Mouse (Mus musculus) stomach, postnatal 0 days (tissue): ENCODE data around the gene Omd. TPM values are rescaled to one million over a fixed set of nuclear protein-coding genes. Genes with fewer than 3 reads are reported as not detected.

Experiments used
- ATAC-seq: fragments of 200-750 bp; cut with Nextera tagmentation; 2 replicates; pipeline ENCODE4 v1.8.0; 2017; ENCODE audit not compliant: low FRiP score, low TSS enrichment
- DNase-seq: peaks from one replicate; pipeline ENCODE4 v3.0.0-alpha.2; 2016; ENCODE audit warnings: low spot score
- H3K27ac ChIP-seq: fragments of 300-500 bp; sonication (generic); replicated peaks from 2 replicates; pipeline ENCODE4 v1.5.1; 2014; ENCODE audit warnings: mild to moderate bottlenecking, control low read depth
- H3K27me3 ChIP-seq: fragments of 300-500 bp; sonication (generic); 2 replicates; pipeline ENCODE4 v1.6.1; 2014; ENCODE audit warnings: low read length; ENCODE audit not compliant: control insufficient read depth, insufficient read depth
- H3K36me3 ChIP-seq: fragments of 300-500 bp; sonication (generic); 2 replicates; pipeline ENCODE4 v1.6.1; 2014; ENCODE audit warnings: low read length, mixed read lengths; ENCODE audit not compliant: control insufficient read depth, insufficient read depth
- H3K4me1 ChIP-seq: fragments of 300-500 bp; sonication (generic); replicated peaks from 2 replicates; pipeline ENCODE4 v1.6.1; 2014; ENCODE audit warnings: antibody characterized with exemption; ENCODE audit not compliant: control insufficient read depth, insufficient read depth
- H3K4me2 ChIP-seq: fragments of 300-500 bp; sonication (generic); replicated peaks from 2 replicates; pipeline ENCODE4 v1.6.1; 2014; ENCODE audit warnings: low read depth, mild to moderate bottlenecking, control low read depth, moderate library complexity
- H3K4me3 ChIP-seq: fragments of 300-500 bp; sonication (generic); 2 replicates; pipeline ENCODE4 v1.5.1; 2014; ENCODE audit warnings: low read depth, low read length, control low read depth
- H3K9ac ChIP-seq: fragments of 300-500 bp; sonication (generic); 2 replicates; pipeline ENCODE4 v1.6.1; 2014; ENCODE audit warnings: mild to moderate bottlenecking, low read length, control low read depth, mixed read lengths
- H3K9me3 ChIP-seq: fragments of 300-500 bp; sonication (generic); 2 replicates; pipeline ENCODE4 v1.6.1; 2016; ENCODE audit warnings: low read length; ENCODE audit not compliant: control insufficient read depth
- CTCF ChIP-seq: IDR thresholded peaks from 2 replicates; pipeline ENCODE4 v1.5.1; 2016; ENCODE audit warnings: antibody characterized with exemption, low read depth, mild to moderate bottlenecking, moderate library complexity
- EP300 ChIP-seq: optimal IDR thresholded peaks from 2 replicates; pipeline ENCODE3; 2016; ENCODE audit warnings: antibody characterized with exemption
- WGBS: fragments of 180-500 bp; shearing (Covaris S2); extraction: QIAGEN DNeasy Blood & Tissue Kit; methylation state at CpG from one replicate; pipeline ENCODE4 v1.1.7; 2014; 5-methylcytosine and 5-hydroxymethylcytosine counted together
- polyA plus RNA-seq: library from polyadenylated mRNA; unstranded; fragments of >200 nt; fragmentation: Nextera tagmentation; extraction: Ambion mirVana; gene quantifications from 2 replicates; pipeline ENCODE4 v1.2.1, GENCODE M21; 2015

Gene Omd
- polyA plus RNA-seq, 1 experiment from 2014 or later, result 0.36 TPM

GRCm38 (mm10) chr13:49617021-49617420, 34.8 kb downstream of the Omd start:
- ATAC-seq (no peak), DNase-seq (no peak)
- H3K36me3 ChIP-seq, result no peaks in the 10 kb centered on the region
- H3K27ac ChIP-seq, result no peak overlapping the region
- H3K4me1 ChIP-seq, result no peaks in the 10 kb centered on the region
- H3K4me2 ChIP-seq, result no peak overlapping the region
- no peak for TF ChIP-seq EP300
- no peak for TF ChIP-seq CTCF
- 92% methylated on average over 3 of the region's 3 CpGs for WGBS
- H3K27me3 ChIP-seq, result no peaks in the 10 kb centered on the region
- no peak overlapping the region for H3K4me3 ChIP-seq
- no peak overlapping the region for H3K9ac ChIP-seq
- no peaks in the 10 kb centered on the region for H3K9me3 ChIP-seq

GRCm38 (mm10) chr13:49618365-49618764, 36.1 kb downstream of the Omd start:
- no peaks in the 10 kb centered on the region for H3K36me3 ChIP-seq
- no peak overlapping the region for H3K9ac ChIP-seq
- no peak for TF ChIP-seq CTCF
- no peak for TF ChIP-seq EP300
- no peak overlapping the region for H3K4me2 ChIP-seq
- H3K4me3 ChIP-seq, result no peak overlapping the region
- H3K4me1 ChIP-seq, result no peaks in the 10 kb centered on the region
- H3K27me3 ChIP-seq, result no peaks in the 10 kb centered on the region
- H3K27ac ChIP-seq, result no peak overlapping the region
- ATAC-seq (no peak), DNase-seq (no peak)
- H3K9me3 ChIP-seq, result no peaks in the 10 kb centered on the region

GRCm38 (mm10) chr13:49623216-49623615, 41.0 kb downstream of the Omd start:
- Histone ChIP-seq H3K27me3 (no peaks in the 10 kb centered on the region), H3K36me3 (no peaks in the 10 kb centered on the region), H3K4me3 (no peak overlapping the region), H3K27ac (no peak overlapping the region), H3K9ac (no peak overlapping the region), H3K4me1 (no peaks in the 10 kb centered on the region), H3K4me2 (no peak overlapping the region), H3K9me3 (no peaks in the 10 kb centered on the region)
- DNase-seq (no peak), ATAC-seq (no peak)
- no peak for TF ChIP-seq EP300
- TF ChIP-seq CTCF, result no peak
- WGBS, result 29% methylated on average over 1 of the region's 1 CpGs

- no peak for TF ChIP-seq CTCF
- TF ChIP-seq EP300, result no peak
- Histone ChIP-seq H3K27ac (no peak overlapping the region), H3K9me3 (no peaks in the 10 kb centered on the region), H3K4me3 (no peak overlapping the region), H3K27me3 (no peaks in the 10 kb centered on the region), H3K36me3 (no peaks in the 10 kb centered on the region), H3K4me1 (no peaks in the 10 kb centered on the region), H3K4me2 (no peak overlapping the region), H3K9ac (no peak overlapping the region)
- DNase-seq, result no peak
- no peak for ATAC-seq
These were observed 45.9 kb downstream of the Omd start for GRCm38 (mm10) chr13:49628167-49628566.

GRCm38 (mm10) chr13:49629076-49629475, 46.8 kb downstream of the Omd start:
- Histone ChIP-seq H3K9ac (no peak overlapping the region), H3K9me3 (no peaks in the 10 kb centered on the region), H3K4me1 (no peaks in the 10 kb centered on the region), H3K36me3 (no peaks in the 10 kb centered on the region), H3K4me2 (no peak overlapping the region), H3K27me3 (no peaks in the 10 kb centered on the region), H3K4me3 (no peak overlapping the region), H3K27ac (no peak overlapping the region)
- WGBS, result 87% methylated on average over 2 of the region's 2 CpGs
- TF ChIP-seq CTCF, result no peak
- no peak for TF ChIP-seq EP300
- DNase-seq (no peak), ATAC-seq (no peak)

- H3K36me3 ChIP-seq, result no peaks in the 10 kb centered on the region
- TF ChIP-seq CTCF (no peak), EP300 (no peak)
These were observed 57.7 kb downstream of the Omd start for GRCm38 (mm10) chr13:49639965-49640364.

More at GRCm38 (mm10) chr13:49639965-49640364, 57.7 kb downstream of the Omd start:
- Histone ChIP-seq H3K27ac (no peak overlapping the region), H3K4me3 (no peak overlapping the region), H3K4me2 (no peak overlapping the region), H3K9me3 (no peaks in the 10 kb centered on the region), H3K27me3 (no peaks in the 10 kb centered on the region), H3K4me1 (no peaks in the 10 kb centered on the region), H3K9ac (no peak overlapping the region)
- DNase-seq (no peak), ATAC-seq (no peak)
- 93% methylated on average over 2 of the region's 2 CpGs for WGBS

Other genes starting within 250 kb of the Omd start
- gene Bicd2, start 240.9 kb upstream of the Omd start, polyA plus RNA-seq, result 19.6 TPM in 2 replicates
- 22.1 and 23.4 TPM in 2 replicates for gene Ippk, start 161.2 kb upstream of the Omd start, polyA plus RNA-seq
- 0.35 and 0.45 TPM in 2 replicates for gene Tes3-ps, start 89.1 kb upstream of the Omd start, polyA plus RNA-seq
- gene Ecm2, start 77.7 kb upstream of the Omd start, polyA plus RNA-seq, result 2.0 and 2.2 TPM in 2 replicates
- gene Aspn, start 38.0 kb upstream of the Omd start, polyA plus RNA-seq, result 106 and 127 TPM in 2 replicates
- gene Ogn, start 25.6 kb downstream of the Omd start, polyA plus RNA-seq, result 138 and 151 TPM in 2 replicates
- 11.5 and 12.6 TPM in 2 replicates for gene Cenpp, start 70.3 kb downstream of the Omd start, polyA plus RNA-seq
- 9.4 and 10.0 TPM in 2 replicates for gene Nol8, start 70.6 kb downstream of the Omd start, polyA plus RNA-seq
- gene Iars, start 99.6 kb downstream of the Omd start, polyA plus RNA-seq, result 24.0 and 24.4 TPM in 2 replicates
- not detected in 2 replicates for gene Gm30302, start 216.5 kb downstream of the Omd start, polyA plus RNA-seq